Mouse (Mus musculus) forebrain, embryonic 10.5 days (tissue): ENCODE data around the gene Hsdl2. TPM values are rescaled to one million over a fixed set of nuclear protein-coding genes. Genes with fewer than 3 reads are reported as not detected.

ENCODE experiments used
- DNase-seq: peaks from one replicate; pipeline ENCODE4 v3.0.0-alpha.2; 2017; ENCODE audit warnings: low spot score; ENCODE audit errors: extremely low spot score
- H3K27ac ChIP-seq: fragments of 300-500 bp; sonication (generic); 2 replicates; pipeline ENCODE4 v1.5.1; 2016; ENCODE audit warnings: mild to moderate bottlenecking
- H3K27me3 ChIP-seq: fragments of 300-500 bp; sonication (generic); 2 replicates; pipeline ENCODE4 v1.6.1; 2016; ENCODE audit warnings: mild to moderate bottlenecking; ENCODE audit not compliant: poor library complexity, severe bottlenecking
- H3K36me3 ChIP-seq: fragments of 300-500 bp; sonication (generic); replicated peaks from 2 replicates; pipeline ENCODE4 v1.6.1; 2016; ENCODE audit warnings: mild to moderate bottlenecking, moderate library complexity
- H3K4me1 ChIP-seq: fragments of 300-500 bp; sonication (generic); 2 replicates; pipeline ENCODE4 v1.6.1; 2016
- H3K4me3 ChIP-seq: fragments of 300-500 bp; sonication (generic); 2 replicates; pipeline ENCODE4 v1.5.1; 2016; ENCODE audit warnings: mild to moderate bottlenecking, moderate library complexity
- H3K9me3 ChIP-seq: fragments of 300-500 bp; sonication (generic); 2 replicates; pipeline ENCODE4 v1.6.1; 2016; ENCODE audit warnings: mild to moderate bottlenecking, moderate library complexity
- WGBS: fragments of 180-500 bp; shearing (Covaris S2); methylation state at CpG from one replicate; pipeline ENCODE4 v1.1.7; 2016; 5-methylcytosine and 5-hydroxymethylcytosine counted together
- polyA plus RNA-seq: library from polyadenylated mRNA; unstranded; fragments of >200 nt; fragmentation: Nextera tagmentation; extraction: Ambion mirVana; gene quantifications from 2 replicates; pipeline ENCODE4 v1.2.1, GENCODE M21; 2016

Hsdl2 gene
- polyA plus RNA-seq, 1 experiment from 2014 or later, result 18.8 TPM

GRCm38 (mm10) chr4:59642657-59643056 lies 61.3 kb downstream of the Hsdl2 start:
- DNase-seq, result no peak
- no peaks in the 10 kb centered on the region for H3K9me3 ChIP-seq
- no peaks in the 10 kb centered on the region for H3K36me3 ChIP-seq
- WGBS, result 89% methylated on average over 2 of the region's 2 CpGs
- H3K27me3 ChIP-seq, result no peaks in the 10 kb centered on the region
- H3K27ac ChIP-seq, result no peak overlapping the region
- H3K4me1 ChIP-seq, result peaks cover 27% of the 10 kb centered on the region
- no peak overlapping the region for H3K4me3 ChIP-seq

DNA sequence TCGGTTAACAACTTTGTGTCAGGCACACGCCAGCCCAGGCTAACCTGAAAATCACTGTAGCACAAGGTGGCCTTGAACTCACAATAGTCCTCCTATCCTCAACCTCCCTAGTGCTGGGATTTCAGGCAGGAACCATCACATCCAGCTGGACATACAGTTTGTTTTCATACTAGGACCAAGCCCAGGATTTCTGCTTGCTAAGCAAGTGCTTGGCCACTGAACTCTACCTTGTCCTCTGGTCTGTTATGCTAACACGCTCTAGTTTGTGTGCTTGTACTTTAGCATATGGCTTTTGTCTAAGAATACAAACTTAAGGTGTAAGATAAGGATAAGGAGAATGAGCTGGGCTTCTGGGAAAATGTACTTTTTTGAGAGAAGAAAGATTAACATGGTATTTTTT lies 63.1 kb downstream of the Hsdl2 start:
- no peak for DNase-seq
- Histone ChIP-seq H3K4me1 (peaks cover 19% of the 10 kb centered on the region), H3K27ac (no peak overlapping the region), H3K36me3 (no peaks in the 10 kb centered on the region), H3K4me3 (no peak overlapping the region), H3K9me3 (no peaks in the 10 kb centered on the region), H3K27me3 (no peaks in the 10 kb centered on the region)
- 94% methylated on average over 3 of the region's 3 CpGs for whole genome bisulfite sequencing

GRCm38 (mm10) chr4:59644992-59645391 lies 63.6 kb downstream of the Hsdl2 start:
- Histone ChIP-seq H3K4me1 (peaks cover 19% of the 10 kb centered on the region), H3K9me3 (no peaks in the 10 kb centered on the region)

GRCm38 (mm10) chr4:59645610-59646009 lies 64.2 kb downstream of the Hsdl2 start:
- Histone ChIP-seq H3K27me3 (no peaks in the 10 kb centered on the region), H3K36me3 (no peaks in the 10 kb centered on the region), H3K4me3 (no peak overlapping the region), H3K4me1 (peaks cover 19% of the 10 kb centered on the region), H3K27ac (no peak overlapping the region), H3K9me3 (no peaks in the 10 kb centered on the region)
- WGBS, result 97% methylated on average over 2 of the region's 2 CpGs
- no peak for DNase-seq

More at GRCm38 (mm10) chr4:59644992-59645391, 63.6 kb downstream of the Hsdl2 start:
- WGBS, result 93% methylated on average over 4 of the region's 4 CpGs
- H3K27me3 ChIP-seq, result no peaks in the 10 kb centered on the region
- no peaks in the 10 kb centered on the region for H3K36me3 ChIP-seq
- H3K4me3 ChIP-seq, result no peak overlapping the region
- H3K27ac ChIP-seq, result no peak overlapping the region
- no peak for DNase-seq

GRCm38 (mm10) chr4:59646020-59646696 lies 64.8 kb downstream of the Hsdl2 start:
- H3K4me3 ChIP-seq, result no peak overlapping the region
- H3K9me3 ChIP-seq, result no peaks in the 10 kb centered on the region
- H3K27me3 ChIP-seq, result no peaks in the 10 kb centered on the region
- H3K4me1 ChIP-seq, result peaks cover 19% of the 10 kb centered on the region
- WGBS, result 94% methylated on average over 10 of the region's 10 CpGs
- H3K36me3 ChIP-seq, result no peaks in the 10 kb centered on the region
- H3K27ac ChIP-seq, result no peak overlapping the region
- DNase-seq, result no peak

GRCm38 (mm10) chr4:59649119-59649518 lies 67.8 kb downstream of the Hsdl2 start:
- Histone ChIP-seq H3K9me3 (no peaks in the 10 kb centered on the region), H3K27me3 (no peaks in the 10 kb centered on the region), H3K4me1 (peaks cover under 1% of the 10 kb centered on the region; the same call in 1 of the 2 replicates), H3K4me3 (no peak overlapping the region), H3K36me3 (no peaks in the 10 kb centered on the region), H3K27ac (no peak overlapping the region)
- no peak for DNase-seq
- 93% methylated on average over 5 of the region's 5 CpGs for WGBS

DNA sequence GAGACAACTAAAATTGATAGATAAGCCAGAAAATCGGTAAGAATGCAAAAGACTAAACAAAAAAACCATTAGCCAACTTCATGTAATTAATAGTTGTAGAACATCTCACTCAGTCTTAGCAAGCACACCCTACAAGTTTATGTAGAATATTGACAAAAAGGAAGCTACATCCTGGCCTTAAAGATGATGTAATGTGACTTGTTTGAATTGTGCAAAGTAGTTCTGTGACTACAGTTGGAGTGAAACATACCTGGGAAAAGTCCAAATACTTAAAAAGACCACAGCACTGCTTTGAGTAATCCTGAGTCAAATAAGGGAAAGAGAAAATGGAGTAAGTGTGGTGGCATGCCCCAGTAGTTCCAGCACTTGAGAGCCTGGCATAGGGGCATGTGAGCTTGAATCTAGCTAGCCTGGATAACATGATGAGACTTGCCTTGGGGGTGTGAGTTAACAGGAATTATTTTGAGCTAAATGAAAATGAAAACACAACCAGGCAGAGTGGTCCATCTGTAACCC lies 70.9 kb downstream of the Hsdl2 start:
- no peak overlapping the region for H3K4me3 ChIP-seq
- H3K27ac ChIP-seq, result no peak overlapping the region
- WGBS, result 95% methylated on average over 1 of the region's 1 CpGs
- no peaks in the 10 kb centered on the region for H3K4me1 ChIP-seq
- H3K36me3 ChIP-seq, result no peaks in the 10 kb centered on the region
- no peaks in the 10 kb centered on the region for H3K9me3 ChIP-seq
- no peak for DNase-seq
- no peaks in the 10 kb centered on the region for H3K27me3 ChIP-seq

- Histone ChIP-seq H3K27me3 (no peaks in the 10 kb centered on the region), H3K4me3 (no peak overlapping the region), H3K36me3 (peaks cover 3% of the 10 kb centered on the region), H3K27ac (no peak overlapping the region), H3K9me3 (no peaks in the 10 kb centered on the region), H3K4me1 (no peaks in the 10 kb centered on the region)
- no peak for DNase-seq
- WGBS, result 81% methylated on average over 5 of the region's 5 CpGs
Observed at GRCm38 (mm10) chr4:59656061-59656642, 74.8 kb downstream of the Hsdl2 start.

DNA sequence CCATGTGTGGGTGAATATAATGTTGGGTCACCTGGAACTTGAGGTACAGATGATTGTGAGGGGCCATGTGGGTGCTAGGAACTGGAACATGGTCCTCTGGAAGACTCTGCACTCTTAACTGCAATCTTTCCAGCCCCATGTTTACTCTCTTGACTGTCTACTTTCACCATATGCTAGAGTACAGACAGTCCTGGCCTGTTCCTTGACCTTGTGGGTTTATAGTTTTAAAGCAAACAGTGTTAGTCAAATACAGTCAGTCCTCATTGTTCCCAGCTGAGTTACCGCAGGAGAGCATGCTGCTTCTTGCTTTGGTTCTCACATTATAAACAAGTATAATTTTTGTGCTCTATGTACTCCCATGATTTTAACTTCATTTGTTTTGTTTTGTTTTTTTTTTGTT lies 80.8 kb downstream of the Hsdl2 start:
- H3K4me3 ChIP-seq, result no peak overlapping the region
- no peaks in the 10 kb centered on the region for H3K27me3 ChIP-seq
- 97% methylated on average over 1 of the region's 1 CpGs for WGBS
- no peak for DNase-seq
- peaks cover 6% of the 10 kb centered on the region for H3K4me1 ChIP-seq
- peaks cover 3% of the 10 kb centered on the region; the same call in 1 of the 2 replicates for H3K9me3 ChIP-seq
- H3K36me3 ChIP-seq, result peaks cover 28% of the 10 kb centered on the region
- H3K27ac ChIP-seq, result no peak overlapping the region

GRCm38 (mm10) chr4:59663451-59663850 lies 82.1 kb downstream of the Hsdl2 start:
- no peak overlapping the region for H3K27ac ChIP-seq

GRCm38 (mm10) chr4:59666550-59667317 lies 85.4 kb downstream of the Hsdl2 start:
- no peak for DNase-seq
- H3K27me3 ChIP-seq, result no peaks in the 10 kb centered on the region
- no peak overlapping the region for H3K27ac ChIP-seq
- H3K4me1 ChIP-seq, result peaks cover 17% of the 10 kb centered on the region
- H3K36me3 ChIP-seq, result peaks cover 19% of the 10 kb centered on the region
- WGBS, result 89% methylated on average over 3 of the region's 3 CpGs
- peaks cover 3% of the 10 kb centered on the region; the same call in 1 of the 2 replicates for H3K9me3 ChIP-seq
- no peak overlapping the region for H3K4me3 ChIP-seq

More at GRCm38 (mm10) chr4:59663451-59663850, 82.1 kb downstream of the Hsdl2 start:
- Histone ChIP-seq H3K36me3 (peaks cover 28% of the 10 kb centered on the region), H3K27me3 (no peaks in the 10 kb centered on the region), H3K9me3 (peaks cover 3% of the 10 kb centered on the region; the same call in 1 of the 2 replicates), H3K4me3 (no peak overlapping the region), H3K4me1 (peaks cover 17% of the 10 kb centered on the region)
- no peak for DNase-seq
- WGBS, result 90% methylated on average over 6 of the region's 6 CpGs

DNA sequence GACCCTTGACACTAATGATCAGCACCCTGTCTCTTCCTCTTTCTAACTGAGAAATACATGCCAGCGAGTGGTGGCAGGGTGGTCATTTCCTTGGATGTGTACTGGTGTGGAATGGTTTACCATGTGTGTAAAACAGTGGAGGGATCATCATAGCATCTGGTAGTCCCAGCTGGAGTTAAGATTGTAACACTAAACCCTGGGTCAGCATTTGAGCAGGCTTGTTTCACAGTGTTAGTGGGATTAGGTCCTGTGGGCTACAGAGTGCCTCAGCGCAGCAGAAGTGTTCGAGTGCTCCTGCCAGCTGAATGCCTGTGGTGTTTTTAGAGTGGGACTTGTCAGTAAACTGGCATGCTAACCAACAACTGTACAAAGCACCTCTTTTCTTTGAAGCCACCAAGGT lies 86.7 kb downstream of the Hsdl2 start:
- peaks cover 9% of the 10 kb centered on the region; the same call in 1 of the 2 replicates for H3K36me3 ChIP-seq
- WGBS, result 68% methylated on average over 3 of the region's 3 CpGs
- H3K4me1 ChIP-seq, result peaks cover 17% of the 10 kb centered on the region
- H3K27ac ChIP-seq, result no peak overlapping the region
- no peaks in the 10 kb centered on the region for H3K27me3 ChIP-seq
- peaks cover 3% of the 10 kb centered on the region; the same call in 1 of the 2 replicates for H3K9me3 ChIP-seq
- H3K4me3 ChIP-seq, result no peak overlapping the region
- no peak for DNase-seq
